Mouse (Mus musculus) brain, embryonic 14.5 days (tissue): Measurements from ENCODE around the gene Wrap53.

ENCODE experiments used
- CTCF ChIP-seq: fragments of 200-500 bp; IDR thresholded peaks from 2 replicates; pipeline ENCODE4 v1.5.1; 2012; ENCODE audit warnings: inconsistent platforms, mild to moderate bottlenecking, moderate library complexity, borderline replicate concordance; ENCODE audit not compliant: insufficient read depth, insufficient read length; ENCODE audit errors: extremely low read depth
- POLR2A ChIP-seq: fragments of 200-500 bp; IDR thresholded peaks from 2 replicates; pipeline ENCODE4 v1.6.1; 2012; ENCODE audit warnings: mild to moderate bottlenecking, inconsistent platforms, borderline replicate concordance; ENCODE audit not compliant: poor library complexity, insufficient read depth, insufficient read length, severe bottlenecking; ENCODE audit errors: extremely low read depth

- TF ChIP-seq CTCF: no peak
- no peak for TF ChIP-seq POLR2A
These were observed 27.3 kb downstream of the Wrap53 start for GRCm38 (mm10) chr11:69552622-69553340.
